ENCODE assay signal across 28 mouse cellular contexts in genomic region chr19:25155709-25156108, GRCm38 (mm10).
A peak's percentile ranks its signal among the peaks of the same experiment; 100 is the strongest.
DNase-seq lines count a peak whose midpoint lies in the region; ATAC-seq lines count a peak whose summit lies in the region.
"Had no signal": no experiment of that assay in that cellular context is flagged by ENCODE, and none has a peak within 500 bp of the region (broad histone marks: within the 10 kb centered on the region; RNA-seq: fewer than 3 reads in every experiment).

No protein-coding gene starts in this region.

- no peak overlapping the region for H3K4me2 ChIP-seq in heart, embryonic 11.5 days
- no peak overlapping the region for H3K4me2 ChIP-seq in heart, embryonic 15.5 days
- H3K4me2 ChIP-seq: embryonic facial prominence, embryonic 15.5 days; forebrain, embryonic 13.5 days; hindbrain, embryonic 15.5 days; limb, embryonic 12.5 days; liver, embryonic 15.5 days; lung, embryonic 14.5 days had no signal

- no peak for ATAC-seq in heart, embryonic 11.5 days (replicated peaks; ENCODE audit: insufficient number of reproducible peaks, low FRiP score, low TSS enrichment)
- ATAC-seq in heart, embryonic 15.5 days (replicated peaks; ENCODE audit: insufficient number of reproducible peaks, insufficient read depth, low FRiP score, low read depth): no peak
- ATAC-seq: CD4-positive, CD25-positive, alpha-beta regulatory T cell, adult 4 months; forebrain, embryonic 13.5 days; inflammation-experienced regulatory T-cells, adult 6 months; midbrain, embryonic 16.5 days had no signal

- no peak overlapping the region for H3K27ac ChIP-seq in heart, embryonic 11.5 days (ENCODE audit: low read depth, low read length)
- peak overlapping the region; percentile 64 for H3K27ac ChIP-seq in heart, embryonic 10.5 days
- peak overlapping the region; percentile 48 for H3K27ac ChIP-seq in heart, embryonic 15.5 days
- H3K27ac ChIP-seq: embryonic facial prominence, embryonic 10.5 days; embryonic facial prominence, embryonic 15.5 days; forebrain, embryonic 13.5 days; hindbrain, embryonic 15.5 days; layer of hippocampus, adult 2 months; left cerebral cortex, adult 2 months; limb, embryonic 12.5 days; liver, embryonic 15.5 days; midbrain, embryonic 10.5 days had no signal

- no peaks in the 10 kb centered on the region for H3K9me3 ChIP-seq in heart, embryonic 11.5 days (replicated peaks; ENCODE audit: control insufficient read depth, low read length)
- no peaks in the 10 kb centered on the region for H3K9me3 ChIP-seq in heart, embryonic 10.5 days
- no peaks in the 10 kb centered on the region for H3K9me3 ChIP-seq in heart, embryonic 15.5 days (replicated peaks)
- H3K9me3 ChIP-seq: embryonic facial prominence, embryonic 10.5 days; embryonic facial prominence, embryonic 15.5 days; forebrain, embryonic 13.5 days; hindbrain, embryonic 15.5 days; limb, embryonic 12.5 days; liver, embryonic 15.5 days; midbrain, embryonic 10.5 days had no signal

- H3K4me3 ChIP-seq in heart, embryonic 11.5 days (ENCODE audit: low read depth, low read length): no peak overlapping the region
- no peak overlapping the region for H3K4me3 ChIP-seq in heart, embryonic 10.5 days
- no peak overlapping the region for H3K4me3 ChIP-seq in heart, embryonic 15.5 days
- H3K4me3 ChIP-seq: embryonic facial prominence, embryonic 10.5 days; embryonic facial prominence, embryonic 15.5 days; forebrain, embryonic 13.5 days; hindbrain, embryonic 15.5 days; layer of hippocampus, adult 2 months; left cerebral cortex, adult 2 months; limb, embryonic 12.5 days; liver, embryonic 15.5 days; midbrain, embryonic 10.5 days had no signal

- WGBS in heart, embryonic 11.5 days (ENCODE audit: insufficient replicate concordance): 62% methylated on average over 11 of the region's 11 CpGs
- WGBS in heart, embryonic 10.5 days: 59% methylated on average over 11 of the region's 11 CpGs
- 55% methylated on average over 11 of the region's 11 CpGs for WGBS in heart, embryonic 15.5 days

- no peak overlapping the region for H3K9ac ChIP-seq in heart, embryonic 11.5 days (ENCODE audit: low read depth, low read length)
- no peak overlapping the region for H3K9ac ChIP-seq in heart, embryonic 15.5 days
- H3K9ac ChIP-seq: embryonic facial prominence, embryonic 15.5 days; forebrain, embryonic 13.5 days; hindbrain, embryonic 15.5 days; limb, embryonic 12.5 days; liver, embryonic 15.5 days; lung, embryonic 14.5 days had no signal

- peak; percentile 26 to 35 for DNase-seq in heart, adult 18-20 months
- DNase-seq in heart, embryonic 10.5 days (ENCODE audit: low spot score): no peak
- peak; percentile 18 for DNase-seq in heart, postnatal 4 days
- no peak for DNase-seq in spleen, postnatal 4 days (ENCODE audit: low spot score in 2 of 2)
- DNase-seq in right cerebral cortex, postnatal 14 days: no peak
- DNase-seq: adrenal gland, postnatal 25 days; cerebellum, adult 2 months; cerebellum, postnatal 14 days; gastrocnemius, postnatal 25 days; kidney, adult 11 months; kidney, postnatal 25 days; lung, embryonic 14.5 days; right cerebral cortex, adult 18-20 months; right cerebral cortex, postnatal 4 days had no signal

- no peaks in the 10 kb centered on the region for H3K36me3 ChIP-seq in heart, embryonic 11.5 days (ENCODE audit: control insufficient read depth, insufficient read depth, low read length)
- no peaks in the 10 kb centered on the region; the same call in 1 of the 2 replicates for H3K36me3 ChIP-seq in heart, embryonic 10.5 days
- no peaks in the 10 kb centered on the region for H3K36me3 ChIP-seq in heart, embryonic 15.5 days
- H3K36me3 ChIP-seq: embryonic facial prominence, embryonic 10.5 days; embryonic facial prominence, embryonic 15.5 days; hindbrain, embryonic 15.5 days; limb, embryonic 12.5 days; midbrain, embryonic 10.5 days had no signal

- H3K27me3 ChIP-seq in heart, embryonic 11.5 days (ENCODE audit: control insufficient read depth, insufficient read depth, low read length): no peaks in the 10 kb centered on the region
- no peaks in the 10 kb centered on the region for H3K27me3 ChIP-seq in heart, embryonic 10.5 days (ENCODE audit: insufficient read depth, poor library complexity, severe bottlenecking)
- no peaks in the 10 kb centered on the region for H3K27me3 ChIP-seq in heart, embryonic 15.5 days
- H3K27me3 ChIP-seq: embryonic facial prominence, embryonic 15.5 days; forebrain, embryonic 13.5 days; hindbrain, embryonic 15.5 days; limb, embryonic 12.5 days; liver, embryonic 15.5 days had no signal

- H3K4me1 ChIP-seq in heart, embryonic 11.5 days (ENCODE audit: control insufficient read depth, insufficient read depth, low read length): peaks cover 5% of the 10 kb centered on the region; the same call in 1 of the 2 replicates
- peaks cover 19% of the 10 kb centered on the region for H3K4me1 ChIP-seq in heart, embryonic 10.5 days
- H3K4me1 ChIP-seq in heart, embryonic 15.5 days (replicated peaks): peaks cover 18% of the 10 kb centered on the region
- H3K4me1 ChIP-seq: embryonic facial prominence, embryonic 15.5 days; hindbrain, embryonic 15.5 days; limb, embryonic 12.5 days; liver, embryonic 15.5 days had no signal

Comparison
In these comparisons a context has a peak if more than half of its experiments do, and no peak if none do; other contexts are left out.
1. DNase-seq: peak in heart, adult 18-20 months (2 of 2) and heart, postnatal 4 days (single experiment); none in heart, embryonic 10.5 days (single experiment), spleen, postnatal 4 days (0 of 2) and right cerebral cortex, postnatal 14 days (single experiment).